Mouse (Mus musculus): ENCODE results near the gene Ccdc32. TPM values are rescaled to one million over a fixed set of nuclear protein-coding genes. Genes with fewer than 3 reads are reported as not detected.

Gene Ccdc32
- total RNA-seq (2017) = 9.0 and 10.9 TPM in 2 replicates

DNA sequence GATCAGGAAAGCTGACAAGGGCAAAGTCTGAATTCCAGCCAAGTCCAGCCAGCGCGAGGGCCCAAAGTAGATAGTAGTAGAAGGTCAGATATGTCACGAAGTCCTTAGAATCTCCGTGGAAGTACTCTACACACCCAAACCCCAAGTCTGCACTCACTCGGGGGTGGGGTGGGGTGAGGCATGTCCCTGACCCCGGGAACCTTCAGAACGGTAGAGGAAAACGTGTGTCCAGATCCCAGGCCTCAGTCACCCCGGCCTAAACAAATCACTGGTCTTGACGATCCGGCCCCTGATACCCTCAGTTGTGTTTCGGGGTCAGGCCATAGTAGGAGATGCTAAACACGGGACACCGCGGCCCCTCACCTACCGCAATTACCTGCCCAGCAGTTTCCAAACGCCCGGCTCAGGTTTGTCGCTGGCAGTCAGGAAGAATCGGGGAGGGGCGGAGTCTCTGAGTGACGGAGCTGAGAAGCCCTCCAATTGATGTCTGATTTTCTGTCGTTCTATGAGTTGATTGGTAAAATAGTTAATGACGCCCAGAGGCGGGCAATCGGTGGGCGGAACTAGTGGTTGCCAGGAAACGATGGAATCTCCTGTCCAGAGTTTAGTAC lies at the start of gene Ccdc32:
Gene Ccdc32 (minus strand): TSS at position 453 of the 611 bp plus-strand sequence.
- peak; percentile 100 for ATAC-seq (ENCODE audit: extremely low read depth, insufficient number of reproducible peaks, low FRiP score, poor library complexity, severe bottlenecking)

DNA sequence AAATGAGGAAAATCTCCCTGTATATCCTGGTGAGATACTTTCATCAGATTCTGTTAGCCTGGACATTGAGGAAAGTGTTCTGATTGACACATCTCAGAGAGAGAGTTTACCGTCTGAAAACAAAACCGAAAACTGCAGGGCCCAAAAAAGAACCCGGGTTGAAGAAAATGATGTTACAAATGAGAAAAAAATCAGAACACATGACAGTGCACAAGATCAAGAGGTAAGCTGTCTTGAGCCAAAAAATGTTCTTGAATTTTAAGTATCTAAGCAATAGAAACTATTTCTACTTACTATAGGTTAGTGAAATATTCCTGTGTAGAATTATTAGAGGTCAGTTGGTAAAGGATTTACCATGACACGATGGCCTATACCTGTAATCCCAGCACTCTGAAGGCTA lies 43.2 kb upstream of the Ccdc32 start:
- no peak for ATAC-seq (ENCODE audit: extremely low read depth, insufficient number of reproducible peaks, low FRiP score, poor library complexity, severe bottlenecking)

GRCm38 (mm10) chr2:119060139-119060538 lies 30.9 kb upstream of the Ccdc32 start:
- ATAC-seq (ENCODE audit: extremely low read depth, insufficient number of reproducible peaks, low FRiP score, poor library complexity, severe bottlenecking) = no peak

DNA sequence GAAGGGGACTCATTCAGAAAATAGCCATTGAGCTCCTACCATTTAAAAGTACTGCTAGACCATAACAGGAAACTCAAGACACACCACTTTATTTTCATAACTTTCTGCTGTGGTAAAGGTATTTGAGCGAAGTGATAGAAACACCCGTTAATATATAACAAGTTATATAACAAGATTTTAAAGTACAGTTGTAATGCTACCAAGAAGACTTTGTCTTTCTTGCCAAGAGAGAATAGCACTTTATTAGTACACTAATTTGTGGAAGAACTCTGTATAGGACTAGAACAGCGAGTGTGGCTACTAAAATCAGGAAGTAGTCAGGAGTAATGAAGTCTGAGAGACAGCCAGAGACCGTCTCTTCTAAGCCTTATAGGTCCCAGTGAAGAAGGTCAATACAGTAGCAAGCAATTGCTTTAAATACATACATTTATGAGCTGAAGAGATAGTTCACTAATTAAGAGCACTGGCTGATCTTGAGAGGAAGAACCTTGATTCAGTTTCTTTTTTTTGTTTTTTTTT lies 21.0 kb upstream of the Ccdc32 start:
- no peak for ATAC-seq (ENCODE audit: extremely low read depth, insufficient number of reproducible peaks, low FRiP score, poor library complexity, severe bottlenecking)

- no peak for ATAC-seq (ENCODE audit: extremely low read depth, insufficient number of reproducible peaks, low FRiP score, poor library complexity, severe bottlenecking)
Measured at GRCm38 (mm10) chr2:119047849-119048248, 18.7 kb upstream of the Ccdc32 start.

GRCm38 (mm10) chr2:119046649-119047611 lies 17.7 kb upstream of the Ccdc32 start, which contains the start of gene Knl1:
Gene Knl1 (plus strand): TSS chr2:119047119.
- peak; percentile 92 for ATAC-seq (ENCODE audit: extremely low read depth, insufficient number of reproducible peaks, low FRiP score, poor library complexity, severe bottlenecking)

DNA sequence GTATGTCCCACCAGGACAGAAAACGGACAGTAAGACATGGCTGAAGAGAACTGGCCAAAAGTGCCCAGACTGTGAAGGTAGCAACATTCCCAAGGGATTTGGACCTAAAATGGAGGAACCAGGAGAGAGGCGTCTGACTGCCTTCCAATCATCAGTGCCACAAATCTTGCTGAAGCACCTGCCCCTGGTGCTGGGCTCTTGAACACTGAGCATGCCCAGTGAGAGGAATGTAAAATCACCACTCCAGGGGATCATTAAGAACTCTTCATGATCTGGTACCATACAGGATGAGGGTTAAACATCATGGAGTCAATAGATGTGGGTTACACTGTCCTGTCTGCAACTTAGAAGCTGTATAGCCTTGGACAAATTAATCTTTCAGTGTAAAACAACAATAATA lies 16.0 kb upstream of the Ccdc32 start:
- no peak for ATAC-seq (ENCODE audit: extremely low read depth, insufficient number of reproducible peaks, low FRiP score, poor library complexity, severe bottlenecking)

GRCm38 (mm10) chr2:119040882-119041281 lies 11.7 kb upstream of the Ccdc32 start:
- 0 out of 2 replicates have a peak, but pooled peaks have one; percentile 30 for ATAC-seq (ENCODE audit: extremely low read depth, insufficient number of reproducible peaks, low FRiP score, poor library complexity, severe bottlenecking)

GRCm38 (mm10) chr2:119035397-119035745 lies 6.2 kb upstream of the Ccdc32 start:
- ATAC-seq (ENCODE audit: extremely low read depth, insufficient number of reproducible peaks, low FRiP score, poor library complexity, severe bottlenecking) = 0 out of 2 replicates have a peak, but pooled peaks have one; percentile 7

- peak; percentile 98 for ATAC-seq (ENCODE audit: extremely low read depth, insufficient number of reproducible peaks, low FRiP score, poor library complexity, severe bottlenecking)
Measured at GRCm38 (mm10) chr2:119034656-119035396, 5.6 kb upstream of the Ccdc32 start, which contains the start of gene Rpusd2. Gene Rpusd2 (plus strand): TSS chr2:119034790.

GRCm38 (mm10) chr2:119032191-119032590 lies 3.0 kb upstream of the Ccdc32 start:
- ATAC-seq (ENCODE audit: extremely low read depth, insufficient number of reproducible peaks, low FRiP score, poor library complexity, severe bottlenecking) = no peak

- no peak for ATAC-seq (ENCODE audit: extremely low read depth, insufficient number of reproducible peaks, low FRiP score, poor library complexity, severe bottlenecking)
Measured at GRCm38 (mm10) chr2:119026951-119027350, 2.2 kb downstream of the Ccdc32 start.

GRCm38 (mm10) chr2:119025239-119025616 lies 4.0 kb downstream of the Ccdc32 start:
- ATAC-seq (ENCODE audit: extremely low read depth, insufficient number of reproducible peaks, low FRiP score, poor library complexity, severe bottlenecking) = no peak

- ATAC-seq (ENCODE audit: extremely low read depth, insufficient number of reproducible peaks, low FRiP score, poor library complexity, severe bottlenecking) = no peak
Measured at GRCm38 (mm10) chr2:119024536-119025238, 4.5 kb downstream of the Ccdc32 start.

DNA sequence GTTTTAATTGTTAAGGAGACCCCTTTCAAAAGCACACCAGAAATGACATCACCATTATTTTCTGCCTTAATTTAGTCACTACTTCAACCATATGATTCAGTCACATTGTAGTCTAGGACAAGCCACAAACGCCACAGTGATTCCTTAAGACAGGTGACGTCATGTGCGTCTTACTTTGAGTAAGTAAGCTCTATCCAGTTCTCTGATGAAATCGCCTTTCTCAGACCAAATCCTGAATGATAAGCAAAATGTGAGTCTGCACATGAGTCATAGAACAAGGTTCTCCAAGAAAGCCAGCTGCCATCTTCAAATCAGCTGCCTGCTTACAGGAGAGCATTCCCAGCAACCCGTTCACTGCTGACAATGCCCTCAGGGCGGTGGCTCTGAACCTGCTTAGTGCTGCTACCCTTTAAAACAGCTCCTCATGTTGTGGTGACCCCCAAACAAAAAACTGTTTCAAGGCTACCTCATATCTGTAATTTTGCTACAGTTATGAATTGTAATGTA lies 6.0 kb downstream of the Ccdc32 start:
- no peak for ATAC-seq (ENCODE audit: extremely low read depth, insufficient number of reproducible peaks, low FRiP score, poor library complexity, severe bottlenecking)

- no peak for ATAC-seq (ENCODE audit: extremely low read depth, insufficient number of reproducible peaks, low FRiP score, poor library complexity, severe bottlenecking)
Measured at GRCm38 (mm10) chr2:119019538-119019937, 9.7 kb downstream of the Ccdc32 start.

DNA sequence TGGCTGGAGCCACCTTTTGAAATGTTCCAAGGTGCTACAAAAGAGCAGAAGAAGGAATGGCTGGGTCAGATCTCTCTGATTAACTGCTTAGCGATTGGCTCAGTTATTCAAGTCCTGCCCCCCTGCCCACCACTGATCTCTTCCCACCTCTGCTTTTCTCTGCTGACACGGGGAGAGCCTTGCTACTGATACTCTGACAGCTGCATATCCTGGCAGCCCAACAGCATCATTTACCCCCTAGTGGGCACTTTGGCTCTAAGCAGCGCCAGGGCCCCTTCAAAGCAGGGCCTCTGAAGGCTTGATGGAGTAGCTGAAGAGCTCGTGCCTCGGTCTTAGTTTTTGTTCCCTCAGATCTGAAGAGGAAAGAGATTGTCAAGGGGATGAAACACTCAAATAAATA lies 10.1 kb downstream of the Ccdc32 start:
- no peak for ATAC-seq (ENCODE audit: extremely low read depth, insufficient number of reproducible peaks, low FRiP score, poor library complexity, severe bottlenecking)

- no peak for ATAC-seq (ENCODE audit: extremely low read depth, insufficient number of reproducible peaks, low FRiP score, poor library complexity, severe bottlenecking)
Measured at GRCm38 (mm10) chr2:119018391-119019122, 10.6 kb downstream of the Ccdc32 start.
